Mouse (Mus musculus): Measurements from ENCODE around the gene Srsf7. TPM values are rescaled to one million over a fixed set of nuclear protein-coding genes. Genes with fewer than 3 reads are reported as not detected.

Gene Srsf7
- total RNA-seq (2014; rRNA removed) = 150 and 173 TPM in 2 replicates
- 199 and 224 TPM in 2 replicates for polyA plus RNA-seq (2015; fragmentation: Nextera tagmentation; extraction: Ambion mirVana)

- WGBS = under 1% methylated on average over 78 of the region's 95 CpGs
- Histone ChIP-seq H3K36me3 (ENCODE audit: insufficient read depth, low read length) (peaks cover 11% of the 10 kb centered on the region; the same call in 1 of the 2 replicates), H3K9ac (replicated peaks; ENCODE audit: low read length, poor library complexity, severe bottlenecking) (peak within 1 kb of the TSS; percentile 100), H3K4me1 (ENCODE audit: insufficient read depth, low read length) (no peaks in the 10 kb centered on the region), H3K9me3 (ENCODE audit: low read length) (no peaks in the 10 kb centered on the region), H3K27ac (ENCODE audit: low read depth, low read length) (peak within 1 kb of the TSS; percentile 100), H3K27me3 (ENCODE audit: insufficient read depth, low read length) (no peaks in the 10 kb centered on the region), H3K4me2 (ENCODE audit: low read depth, low read length, poor library complexity, severe bottlenecking) (peak within 1 kb of the TSS; percentile 71), H3K4me3 (ENCODE audit: low read depth, low read length) (peak within 1 kb of the TSS; percentile 94)
- DNase-seq (ENCODE audit: low spot score) (peak; percentile 100), ATAC-seq (ENCODE audit: low FRiP score) (peak; percentile 91)
- peak; percentile 24; the same call in 1 of the 2 replicates for TF ChIP-seq CTCF (IDR thresholded peaks at IDR 0.05)
These were observed at the start of gene Srsf7, which contains the start of gene Ttc39d for GRCm38 (mm10) chr17:80206671-80207581. Srsf7 (minus strand) TSS chr17:80207307. Ttc39d (plus strand) TSS chr17:80207460.

- no peaks in the 10 kb centered on the region for H3K27me3 ChIP-seq (ENCODE audit: insufficient read depth, low read length)
- H3K27ac ChIP-seq (ENCODE audit: low read depth, low read length) = no peak overlapping the region
- H3K4me3 ChIP-seq (ENCODE audit: low read depth, low read length) = no peak overlapping the region
- WGBS = 73% methylated on average over 13 of the region's 13 CpGs
- ATAC-seq (ENCODE audit: low FRiP score) (no peak), DNase-seq (ENCODE audit: low spot score) (no peak)
- peaks cover 81% of the 10 kb centered on the region for H3K36me3 ChIP-seq (ENCODE audit: insufficient read depth, low read length)
- no peaks in the 10 kb centered on the region for H3K4me1 ChIP-seq (ENCODE audit: insufficient read depth, low read length)
- no peak overlapping the region for H3K4me2 ChIP-seq (ENCODE audit: low read depth, low read length, poor library complexity, severe bottlenecking)
- no peak for TF ChIP-seq CTCF (IDR thresholded peaks at IDR 0.05)
- H3K9me3 ChIP-seq (ENCODE audit: low read length) = no peaks in the 10 kb centered on the region
- H3K9ac ChIP-seq (replicated peaks; ENCODE audit: low read length, poor library complexity, severe bottlenecking) = no peak overlapping the region
These were observed 48.1 kb upstream of the Srsf7 start for GRCm38 (mm10) chr17:80255208-80255607.

GRCm38 (mm10) chr17:80254421-80254820 lies 47.3 kb upstream of the Srsf7 start:
- no peak overlapping the region for H3K4me2 ChIP-seq (ENCODE audit: low read depth, low read length, poor library complexity, severe bottlenecking)
- peaks cover 81% of the 10 kb centered on the region for H3K36me3 ChIP-seq (ENCODE audit: insufficient read depth, low read length)
- WGBS = 96% methylated on average over 5 of the region's 5 CpGs
- TF ChIP-seq CTCF (IDR thresholded peaks at IDR 0.05) = no peak
- ATAC-seq (ENCODE audit: low FRiP score) = no peak
- H3K4me3 ChIP-seq (ENCODE audit: low read depth, low read length) = no peak overlapping the region
- H3K9ac ChIP-seq (replicated peaks; ENCODE audit: low read length, poor library complexity, severe bottlenecking) = no peak overlapping the region
- no peaks in the 10 kb centered on the region for H3K4me1 ChIP-seq (ENCODE audit: insufficient read depth, low read length)
- no peaks in the 10 kb centered on the region for H3K9me3 ChIP-seq (ENCODE audit: low read length)
- no peaks in the 10 kb centered on the region for H3K27me3 ChIP-seq (ENCODE audit: insufficient read depth, low read length)
- DNase-seq (ENCODE audit: low spot score) = no peak
- no peak overlapping the region for H3K27ac ChIP-seq (ENCODE audit: low read depth, low read length)

- Histone ChIP-seq H3K9ac (replicated peaks; ENCODE audit: low read length, poor library complexity, severe bottlenecking) (no peak overlapping the region), H3K36me3 (ENCODE audit: insufficient read depth, low read length) (peaks cover 80% of the 10 kb centered on the region), H3K4me1 (ENCODE audit: insufficient read depth, low read length) (no peaks in the 10 kb centered on the region), H3K27ac (ENCODE audit: low read depth, low read length) (no peak overlapping the region), H3K4me3 (ENCODE audit: low read depth, low read length) (no peak overlapping the region), H3K27me3 (ENCODE audit: insufficient read depth, low read length) (no peaks in the 10 kb centered on the region), H3K4me2 (ENCODE audit: low read depth, low read length, poor library complexity, severe bottlenecking) (no peak overlapping the region), H3K9me3 (ENCODE audit: low read length) (no peaks in the 10 kb centered on the region)
- no peak for TF ChIP-seq CTCF (IDR thresholded peaks at IDR 0.05)
- ATAC-seq (ENCODE audit: low FRiP score) (no peak), DNase-seq (ENCODE audit: low spot score) (no peak)
- 89% methylated on average over 13 of the region's 13 CpGs for WGBS
These were observed 45.8 kb upstream of the Srsf7 start for GRCm38 (mm10) chr17:80252757-80253525.

- Histone ChIP-seq H3K9me3 (ENCODE audit: low read length) (no peaks in the 10 kb centered on the region), H3K36me3 (ENCODE audit: insufficient read depth, low read length) (peaks cover 79% of the 10 kb centered on the region), H3K4me1 (ENCODE audit: insufficient read depth, low read length) (no peaks in the 10 kb centered on the region), H3K27me3 (ENCODE audit: insufficient read depth, low read length) (no peaks in the 10 kb centered on the region), H3K4me3 (ENCODE audit: low read depth, low read length) (no peak overlapping the region), H3K9ac (replicated peaks; ENCODE audit: low read length, poor library complexity, severe bottlenecking) (no peak overlapping the region), H3K4me2 (ENCODE audit: low read depth, low read length, poor library complexity, severe bottlenecking) (no peak overlapping the region), H3K27ac (ENCODE audit: low read depth, low read length) (no peak overlapping the region)
- DNase-seq (ENCODE audit: low spot score) (no peak), ATAC-seq (ENCODE audit: low FRiP score) (no peak)
- WGBS = 79% methylated on average over 13 of the region's 13 CpGs
- TF ChIP-seq CTCF (IDR thresholded peaks at IDR 0.05) = no peak
These were observed 36.0 kb upstream of the Srsf7 start for GRCm38 (mm10) chr17:80243116-80243515.
